Mouse (Mus musculus): Measurements from ENCODE around the gene C5ar2. TPM values are rescaled to one million over a fixed set of nuclear protein-coding genes. Genes with fewer than 3 reads are reported as not detected.
A peak's percentile ranks its signal among the peaks of the same experiment; 100 is the strongest.
"Not testable (repeated sequence)": the region's sequence is repeated elsewhere in the genome, so short reads cannot be mapped to it uniquely, and the experiment has no call there.

The C5ar2 gene
- total RNA-seq (2014; fragmentation: Nextera tagmentation) (3.2 and 4.5 TPM in 2 replicates), total RNA-seq (2017) (3.5 and 4.0 TPM in 2 replicates)

DNA sequence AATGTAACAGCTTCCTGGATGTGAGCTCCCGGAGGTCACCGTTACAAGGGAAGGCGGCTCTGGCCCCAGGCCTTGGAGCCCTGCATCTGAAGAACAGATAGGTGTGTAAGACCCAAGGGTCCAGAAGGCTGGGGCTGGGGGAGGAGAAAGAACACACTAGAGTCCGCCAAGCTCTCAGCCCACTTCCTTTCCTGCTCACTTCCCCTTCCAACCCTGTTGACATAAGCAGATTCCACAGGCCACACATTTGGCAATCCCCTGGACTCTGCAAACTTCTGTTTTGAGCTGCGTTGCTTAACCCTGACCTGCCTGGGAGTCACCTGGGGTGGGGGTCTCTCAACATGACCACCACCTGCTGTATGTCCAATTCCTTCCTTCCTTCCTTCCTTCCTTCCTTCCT is at the start of gene C5ar2:
TSS of gene C5ar2 (minus strand) at position 88 of the 400 bp plus-strand sequence.
- ATAC-seq (replicated peaks; ENCODE audit: low FRiP score, low TSS enrichment, poor library complexity, severe bottlenecking): no peak

DNA sequence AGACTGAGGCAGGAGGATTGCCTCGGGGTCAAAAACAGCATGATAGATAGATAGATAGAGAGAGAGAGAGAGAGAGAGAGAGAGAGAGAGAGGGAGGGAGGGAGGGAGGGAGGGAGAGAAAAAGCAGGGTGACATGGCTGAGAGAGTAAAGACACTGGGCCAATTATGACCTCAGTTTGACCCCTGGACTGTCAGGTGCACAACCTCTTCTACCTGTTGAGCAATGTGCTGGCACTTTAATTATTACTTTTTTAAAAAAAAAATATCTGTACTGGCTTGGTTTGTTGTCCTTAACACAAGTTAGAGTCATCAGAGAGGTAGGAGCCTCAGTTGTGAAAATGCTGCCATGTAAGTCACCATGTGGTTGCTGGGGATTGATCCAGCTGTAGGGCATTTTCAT is 43.8 kb upstream of the C5ar2 start:
- ATAC-seq (replicated peaks; ENCODE audit: low FRiP score, low TSS enrichment, poor library complexity, severe bottlenecking): no peak

DNA sequence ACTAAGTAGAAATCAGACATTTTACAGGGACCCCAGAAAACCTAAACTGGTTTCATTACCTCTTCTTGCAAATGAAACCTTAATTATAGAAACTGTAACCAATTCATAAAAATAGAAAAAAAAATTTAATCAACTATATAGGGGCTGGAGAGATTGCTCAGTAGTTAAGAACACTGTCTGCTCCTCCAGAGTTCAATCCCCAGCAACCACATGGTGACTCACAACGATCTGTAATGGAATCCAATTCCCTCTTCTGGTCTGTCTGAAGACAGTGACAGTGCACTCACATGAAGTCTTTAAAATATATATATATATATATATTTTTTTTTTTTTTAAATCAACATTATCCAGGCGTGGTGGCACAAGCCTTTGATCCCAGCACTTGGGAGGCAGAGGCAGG is 43.1 kb upstream of the C5ar2 start:
- ATAC-seq (replicated peaks; ENCODE audit: low FRiP score, low TSS enrichment, poor library complexity, severe bottlenecking): no peak

DNA sequence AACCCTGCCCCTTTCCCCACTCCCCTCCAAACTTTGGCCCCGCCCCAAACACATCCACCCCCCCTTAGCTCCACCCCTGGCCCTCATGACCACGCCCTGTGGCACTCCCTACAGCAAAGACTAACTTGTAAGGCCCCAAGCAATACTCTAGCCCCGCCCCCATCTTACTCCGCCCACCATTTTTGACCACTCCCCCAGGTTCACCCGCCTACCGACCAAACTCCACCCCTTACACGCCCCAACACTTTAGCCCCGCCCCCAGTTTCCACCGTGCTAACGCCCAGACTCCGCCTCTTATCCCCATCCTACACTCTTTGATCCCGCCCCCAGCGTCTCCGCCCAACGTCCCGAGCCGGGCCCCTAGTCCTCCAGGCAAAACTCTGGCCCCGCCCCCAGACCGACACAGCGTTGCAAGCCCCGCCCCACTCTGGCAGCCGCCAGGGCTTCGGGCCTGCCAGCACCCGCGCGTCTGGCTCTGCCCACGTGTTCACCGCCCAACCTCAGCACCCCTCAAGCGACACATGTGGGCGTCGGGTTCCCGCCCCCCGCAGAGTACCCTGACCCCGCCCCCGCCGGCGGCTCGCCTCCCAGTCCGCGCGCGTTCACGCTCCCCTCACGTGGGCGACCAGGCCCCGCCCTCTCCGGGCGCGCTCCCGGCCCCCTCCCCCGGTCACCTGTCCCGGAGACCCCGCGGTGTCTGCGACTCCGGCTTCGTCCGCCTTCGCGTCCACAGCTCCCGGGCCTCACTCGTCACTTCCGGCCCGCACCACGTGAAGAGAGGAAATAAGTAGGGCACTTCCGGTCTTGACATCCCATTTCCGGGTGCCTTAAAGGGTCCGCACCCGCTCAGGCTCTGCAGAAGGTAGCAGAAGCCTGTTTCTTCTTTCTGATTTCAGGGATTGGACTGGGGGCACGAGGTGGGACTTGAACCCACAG is 42.3 kb upstream of the C5ar2 start, which contains the start of gene Ccdc9:
TSS of gene Ccdc9 (minus strand) at position 770 of the 936 bp plus-strand sequence.
- peak; percentile 86 for ATAC-seq (replicated peaks; ENCODE audit: low FRiP score, low TSS enrichment, poor library complexity, severe bottlenecking)

DNA sequence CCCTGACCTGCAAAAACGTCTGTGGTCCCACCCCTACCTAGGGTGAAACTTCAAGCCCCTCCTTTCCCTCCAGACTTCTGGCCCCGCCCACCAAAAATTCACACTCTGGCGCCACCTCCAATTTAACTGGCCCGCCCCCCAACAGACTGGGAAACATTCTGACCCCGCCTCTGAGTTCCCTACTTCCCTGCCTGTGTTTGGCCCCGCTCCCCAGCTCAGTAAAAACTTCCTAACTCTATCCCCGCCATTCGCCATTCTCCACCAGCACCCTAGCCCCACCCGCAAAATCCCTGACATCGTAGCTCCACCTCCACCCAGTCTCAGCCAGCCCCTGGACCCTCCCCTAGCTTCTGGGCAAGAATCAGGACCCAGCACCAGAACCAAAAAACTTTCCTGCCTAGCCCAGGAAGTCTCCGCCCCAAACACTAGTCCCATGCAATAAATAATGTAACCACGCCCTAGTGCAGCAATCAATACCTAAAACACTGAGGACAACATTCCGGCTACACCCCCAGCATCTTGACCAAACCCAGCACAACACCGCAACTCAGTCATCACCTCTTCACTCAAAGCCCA is 41.6 kb upstream of the C5ar2 start:
- ATAC-seq (replicated peaks; ENCODE audit: low FRiP score, low TSS enrichment, poor library complexity, severe bottlenecking): peak; percentile 38

DNA sequence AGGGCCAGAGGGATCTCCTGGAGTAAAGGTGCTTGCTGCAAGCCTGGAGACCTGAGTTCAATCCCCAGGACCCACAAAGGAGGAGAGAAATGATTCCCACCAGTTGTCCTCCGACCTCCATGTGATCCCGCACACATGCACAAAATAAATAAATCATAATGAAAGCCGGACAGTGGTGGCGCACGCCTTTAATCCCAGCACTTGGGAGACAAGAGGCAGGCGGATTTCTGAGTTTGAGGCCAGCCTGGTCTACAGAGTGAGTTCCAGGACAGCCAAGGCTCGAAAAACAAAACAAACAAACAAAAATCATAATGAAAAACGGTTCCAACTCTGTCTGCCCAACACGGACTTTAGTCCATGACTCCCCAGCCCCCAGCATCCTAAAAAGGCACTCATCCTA is 41.0 kb upstream of the C5ar2 start:
- ATAC-seq (replicated peaks; ENCODE audit: low FRiP score, low TSS enrichment, poor library complexity, severe bottlenecking): no peak

DNA sequence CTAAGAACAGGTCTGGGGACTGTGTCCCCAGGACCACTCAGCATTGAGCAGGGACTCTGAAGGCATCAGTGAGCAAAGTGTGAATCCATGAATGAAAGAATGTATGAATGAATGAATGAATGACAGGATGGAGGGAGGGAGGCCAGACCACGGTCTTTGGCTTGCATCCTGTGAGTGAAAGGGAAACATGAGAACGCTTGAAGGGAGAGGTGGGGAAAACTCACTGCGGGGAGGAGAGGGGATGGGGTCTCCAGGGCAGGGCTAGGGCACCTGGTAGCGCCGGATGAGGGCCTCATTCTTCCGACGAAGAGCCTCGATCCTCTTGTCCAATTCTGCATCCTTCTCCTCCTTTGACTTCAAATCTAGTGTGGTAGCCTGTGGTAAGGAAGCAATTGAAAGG is 40.0 kb upstream of the C5ar2 start:
- ATAC-seq (replicated peaks; ENCODE audit: low FRiP score, low TSS enrichment, poor library complexity, severe bottlenecking): no peak

DNA sequence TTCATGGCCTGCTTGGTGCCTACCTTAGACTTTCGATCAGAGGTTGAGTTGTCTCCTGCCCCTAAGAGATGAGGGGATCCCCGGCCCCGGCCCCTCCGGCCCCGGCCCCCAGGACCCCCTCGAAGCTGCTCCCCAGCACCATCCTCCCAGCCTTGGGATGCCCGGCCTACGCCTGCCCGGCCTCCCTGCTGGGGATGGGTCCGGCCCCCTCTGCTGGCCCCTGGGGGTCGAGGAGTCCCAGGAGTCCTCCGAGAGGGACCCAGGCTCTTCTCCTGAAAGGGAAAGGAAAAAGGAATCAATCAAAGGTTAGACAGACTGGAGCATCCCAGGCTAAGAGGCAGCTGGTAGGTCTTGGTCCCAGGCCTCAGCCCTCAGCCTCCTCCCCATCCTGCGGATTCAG is 38.4 kb upstream of the C5ar2 start:
- no peak for ATAC-seq (replicated peaks; ENCODE audit: low FRiP score, low TSS enrichment, poor library complexity, severe bottlenecking)

DNA sequence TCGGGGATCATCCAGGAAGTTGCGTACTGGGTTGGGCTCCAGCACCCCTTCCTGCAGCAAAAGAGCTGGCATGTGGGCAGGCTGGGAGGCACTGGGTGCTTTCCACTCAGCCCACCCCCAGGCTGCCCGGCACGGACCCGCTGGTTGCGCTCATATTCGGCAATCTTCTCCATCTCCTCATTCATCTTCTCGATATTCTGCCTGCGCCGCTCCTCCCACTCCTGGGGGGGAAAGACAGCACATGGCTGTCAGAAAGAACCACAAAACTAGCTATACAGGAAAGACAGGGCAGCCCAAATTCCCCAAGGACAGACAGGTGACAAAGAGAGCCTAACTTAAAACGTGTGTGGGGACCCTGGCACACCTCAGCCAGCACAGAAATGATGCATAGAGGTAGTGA is 36.8 kb upstream of the C5ar2 start:
- ATAC-seq (replicated peaks; ENCODE audit: low FRiP score, low TSS enrichment, poor library complexity, severe bottlenecking): no peak

DNA sequence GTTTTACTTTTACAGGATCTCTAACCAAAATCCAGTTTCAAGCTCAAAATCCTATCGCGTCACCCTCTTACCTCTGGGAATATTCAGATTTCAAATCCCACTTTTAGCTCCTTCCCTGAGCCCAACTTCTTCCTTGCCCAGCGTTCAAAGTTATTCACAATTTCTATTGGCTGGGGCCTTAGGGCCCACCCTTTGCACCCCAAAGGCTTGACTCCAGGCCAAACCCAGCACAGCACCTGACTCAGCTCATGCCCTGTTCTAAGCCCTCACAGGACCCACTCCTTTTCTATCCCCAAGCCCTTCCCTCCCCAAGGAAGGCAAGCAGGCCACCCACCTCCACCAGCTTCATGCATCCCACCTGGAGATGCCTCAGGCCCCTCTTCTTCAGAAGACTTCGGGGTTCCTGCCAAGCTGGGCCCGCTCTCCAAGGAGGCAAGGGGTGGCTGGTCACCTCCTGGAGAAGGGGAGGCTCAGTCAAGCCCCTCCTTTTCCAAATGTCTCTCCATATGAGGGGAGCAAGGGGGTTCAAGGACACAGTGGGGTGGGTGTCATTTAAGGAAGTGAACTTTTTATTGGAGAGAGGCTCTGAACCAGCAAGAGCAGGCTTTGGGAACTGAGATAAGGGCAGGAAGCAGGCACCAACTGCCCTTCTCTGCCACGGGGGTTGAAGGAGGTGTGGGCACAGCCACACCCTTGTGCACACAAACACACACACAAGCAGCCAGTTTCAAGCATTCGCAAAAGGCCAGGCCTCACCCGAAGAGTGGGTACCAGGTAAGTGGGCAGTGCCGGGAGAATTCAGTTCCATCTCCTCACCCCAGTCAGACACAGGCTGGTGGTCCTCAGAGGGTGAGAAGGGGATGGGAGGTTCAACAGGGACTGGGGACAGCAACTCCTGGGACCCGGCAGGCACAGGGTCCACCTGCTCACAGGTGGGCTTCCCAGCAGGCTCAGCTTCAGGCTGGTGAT is 31.3 kb upstream of the C5ar2 start:
- peak; percentile 53 for ATAC-seq (replicated peaks; ENCODE audit: low FRiP score, low TSS enrichment, poor library complexity, severe bottlenecking)

DNA sequence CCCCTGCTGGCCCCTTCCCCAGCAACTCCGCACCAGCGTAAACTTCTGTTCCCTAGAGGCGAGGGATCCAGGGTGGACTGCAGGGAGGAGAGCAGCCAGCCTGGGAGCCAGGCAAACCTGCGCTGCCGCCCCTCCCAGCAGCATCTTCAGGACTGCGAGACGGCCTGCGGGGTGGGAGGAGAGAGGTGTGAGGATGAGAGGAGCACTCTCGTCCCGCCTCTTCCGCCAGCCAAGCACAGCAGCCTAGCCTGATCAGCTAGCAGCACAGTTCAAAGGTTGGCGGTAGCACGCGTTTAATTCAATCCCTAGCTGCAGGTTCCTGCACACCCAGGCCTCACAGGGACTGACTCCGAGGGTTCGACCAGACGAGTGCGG is 29.8 kb upstream of the C5ar2 start:
- peak; percentile 66 for ATAC-seq (replicated peaks; ENCODE audit: low FRiP score, low TSS enrichment, poor library complexity, severe bottlenecking)

DNA sequence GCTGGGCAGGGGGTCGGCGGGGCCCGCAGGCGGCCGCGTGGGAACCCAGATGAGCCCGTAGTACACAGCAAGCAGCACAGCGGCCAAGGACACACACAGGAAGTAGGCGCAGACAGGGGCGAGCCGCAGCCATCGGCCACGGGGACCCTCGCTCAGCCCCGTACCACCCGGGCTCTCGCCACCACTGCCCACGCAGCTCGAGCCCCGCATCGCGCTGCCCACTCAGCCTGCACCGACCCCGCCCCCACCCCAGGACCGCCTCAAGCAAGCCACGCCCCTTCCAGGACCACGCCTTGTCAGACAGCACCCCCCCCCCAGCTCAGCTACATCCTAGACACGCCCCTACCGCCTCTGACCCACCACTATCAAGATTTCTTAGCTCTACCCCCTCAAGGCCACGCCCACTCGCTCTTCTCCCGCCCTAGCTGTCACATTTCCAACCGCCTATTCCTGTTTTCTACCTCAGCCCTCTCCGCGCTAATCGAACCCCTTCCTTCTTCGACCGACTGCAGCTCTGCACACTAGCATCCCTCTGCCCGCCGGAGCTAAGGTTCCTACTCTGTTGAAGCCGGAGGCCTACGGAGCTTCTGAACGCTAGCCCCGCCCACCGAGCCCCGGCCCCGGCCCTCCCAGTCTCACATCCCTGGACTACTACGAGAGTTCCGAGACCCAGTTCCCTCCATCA is 29.3 kb upstream of the C5ar2 start, which contains the start of gene Inafm1:
TSS of gene Inafm1 (minus strand) at position 537 of the 685 bp plus-strand sequence.
- ATAC-seq (replicated peaks; ENCODE audit: low FRiP score, low TSS enrichment, poor library complexity, severe bottlenecking): peak; percentile 58

DNA sequence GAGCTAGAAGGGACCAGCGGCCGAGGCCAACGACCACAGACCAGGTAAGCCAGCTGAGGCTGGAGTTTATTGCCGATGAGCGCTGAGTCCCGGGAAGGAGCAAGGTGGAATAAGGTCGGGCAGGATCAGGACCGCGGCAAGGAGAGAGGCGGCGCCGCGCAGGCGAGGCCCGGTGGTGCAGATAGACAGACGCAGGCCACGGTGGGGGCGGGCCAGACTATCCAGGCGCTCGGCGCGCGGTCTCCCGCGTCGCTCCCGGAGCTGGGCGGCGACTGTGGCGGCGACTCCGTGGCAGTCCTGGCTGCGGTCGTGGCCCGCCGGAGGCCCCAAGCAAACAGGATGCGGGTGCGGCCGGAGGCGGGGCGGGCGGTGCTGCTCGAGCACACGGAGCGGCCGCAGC is 28.7 kb upstream of the C5ar2 start:
- ATAC-seq (replicated peaks; ENCODE audit: low FRiP score, low TSS enrichment, poor library complexity, severe bottlenecking): peak; percentile 53

DNA sequence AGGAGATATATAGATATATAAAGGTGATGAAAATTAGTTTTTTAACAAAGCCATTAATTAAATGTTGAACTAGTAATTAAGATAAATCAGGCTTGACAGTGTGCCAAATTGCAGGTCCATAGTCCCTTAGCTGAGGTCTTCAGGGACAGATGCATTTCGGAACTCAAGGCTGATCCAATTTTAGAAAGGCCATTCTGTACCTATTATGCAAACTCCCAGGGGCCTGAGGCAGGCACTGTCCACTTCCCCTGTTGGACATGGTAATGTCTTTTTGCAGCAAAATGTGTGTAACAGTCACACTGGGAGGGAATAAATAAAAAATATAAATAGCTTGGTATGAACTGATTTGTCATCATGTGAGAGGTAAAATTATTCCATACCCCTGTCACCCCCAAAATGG is 27.2 kb upstream of the C5ar2 start:
- ATAC-seq (replicated peaks; ENCODE audit: low FRiP score, low TSS enrichment, poor library complexity, severe bottlenecking): no peak

DNA sequence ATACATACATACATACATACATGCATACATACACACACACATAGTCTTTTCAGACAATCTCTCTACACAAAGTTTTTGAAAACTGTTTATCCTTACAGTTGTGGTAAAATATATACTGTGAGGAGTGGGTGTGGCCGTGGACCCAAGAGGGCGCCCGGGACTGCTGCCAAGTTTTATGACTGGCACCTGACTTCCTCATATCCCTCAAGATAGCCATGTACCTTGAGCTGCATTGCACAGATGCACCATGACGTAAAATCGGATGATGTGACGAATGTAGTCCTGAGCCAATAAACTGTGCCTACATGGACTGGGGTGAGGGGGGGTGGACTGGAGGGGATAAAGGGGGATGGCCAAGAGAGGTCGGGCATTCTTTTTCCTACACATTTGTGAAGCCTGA is 22.6 kb upstream of the C5ar2 start:
- not testable (repeated sequence) for ATAC-seq (replicated peaks; ENCODE audit: low FRiP score, low TSS enrichment, poor library complexity, severe bottlenecking)

DNA sequence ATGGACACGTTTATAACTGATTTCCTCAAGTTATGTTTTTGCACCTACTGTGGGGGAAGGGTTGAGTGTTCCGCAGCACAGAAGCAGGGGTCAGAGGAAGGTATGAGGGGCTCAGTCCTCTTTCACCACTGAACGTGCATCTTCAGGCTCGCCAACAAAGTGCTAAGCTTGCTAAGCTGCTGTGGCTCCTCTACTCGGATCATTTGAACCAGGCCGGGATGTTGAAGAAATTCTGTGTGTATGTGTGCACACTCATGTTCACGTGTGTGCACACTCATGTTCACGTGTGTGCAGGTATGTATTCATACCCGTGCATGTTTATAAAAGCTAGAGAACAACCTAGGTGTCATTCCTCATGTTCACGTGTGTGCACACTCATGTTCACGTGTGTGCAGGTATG is 21.9 kb upstream of the C5ar2 start:
- no peak for ATAC-seq (replicated peaks; ENCODE audit: low FRiP score, low TSS enrichment, poor library complexity, severe bottlenecking)

DNA sequence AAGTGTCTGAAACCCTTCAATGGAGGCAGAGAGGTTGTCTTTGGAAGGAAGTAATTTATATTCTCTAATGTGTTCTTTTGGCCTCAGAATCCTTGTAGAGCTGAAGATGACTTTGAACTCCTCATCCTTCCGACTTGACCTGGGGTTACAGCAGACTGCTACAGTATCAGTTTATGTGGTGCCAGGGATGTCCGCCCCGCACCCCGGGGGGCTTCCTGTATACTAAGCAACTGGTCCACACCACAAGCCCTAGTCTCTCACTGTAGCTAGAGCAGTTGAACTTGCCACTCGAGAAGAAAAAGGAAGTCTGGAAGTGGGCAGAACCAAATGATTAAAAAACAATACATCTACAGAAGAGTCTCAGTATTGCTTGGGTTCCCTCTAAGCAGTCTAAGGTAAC is 19.9 kb upstream of the C5ar2 start:
- ATAC-seq (replicated peaks; ENCODE audit: low FRiP score, low TSS enrichment, poor library complexity, severe bottlenecking): no peak

DNA sequence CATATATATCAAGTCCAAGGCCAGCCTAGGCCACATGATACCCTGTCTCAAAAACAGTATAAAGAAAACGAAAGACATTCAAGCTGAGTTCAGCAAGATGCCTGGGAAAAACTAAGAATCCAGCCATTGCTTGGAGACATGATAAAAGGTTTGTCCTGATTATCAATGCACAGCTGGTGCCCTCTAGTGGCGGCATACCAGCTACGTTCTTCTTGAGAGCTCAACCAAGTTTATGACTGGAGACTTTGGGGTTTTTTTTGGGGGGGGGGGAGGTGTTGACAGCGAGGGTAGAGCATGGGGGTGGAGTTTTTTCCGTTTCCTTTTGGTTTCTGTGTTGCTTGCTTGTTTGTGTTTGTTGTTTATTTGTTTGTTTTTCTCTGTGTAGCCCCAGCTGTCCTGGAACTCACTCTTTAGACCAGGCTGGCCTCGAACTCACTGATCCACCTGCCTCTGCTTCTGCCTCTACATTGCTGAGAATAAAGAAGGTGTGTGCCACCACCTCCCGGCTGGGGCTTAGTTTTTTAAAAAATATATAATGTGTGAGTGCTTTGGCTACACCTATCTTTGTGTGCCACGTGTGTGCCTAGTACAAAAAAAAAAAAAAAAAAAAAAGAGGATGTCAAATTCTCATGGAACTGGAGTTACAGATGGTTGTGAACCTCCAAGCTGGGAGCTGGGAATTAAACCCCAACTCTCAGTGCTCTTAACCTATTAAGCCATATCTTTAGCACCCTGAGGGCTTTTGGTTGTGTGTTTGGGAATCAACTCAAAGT is 19.2 kb upstream of the C5ar2 start:
- ATAC-seq (replicated peaks; ENCODE audit: low FRiP score, low TSS enrichment, poor library complexity, severe bottlenecking): peak; percentile 60

Measured in megakaryocyte-erythroid progenitor cell, adult 5-6 weeks (primary cell).